Mouse (Mus musculus) adrenal gland, adult 2 months (tissue): ENCODE measurements around the gene Tmem167. TPM values are rescaled to one million over a fixed set of nuclear protein-coding genes. Genes with fewer than 3 reads are reported as not detected.
A peak's percentile ranks its signal among the peaks of the same experiment; 100 is the strongest.
"Not testable (repeated sequence)": the region's sequence is repeated elsewhere in the genome, so short reads cannot be mapped to it uniquely, and the experiment has no call there.

ENCODE experiments used
- DNase-seq: peaks from one replicate; pipeline ENCODE4 v3.0.0; 2021
- long read RNA-seq: library from polyadenylated mRNA; stranded (forward); transcript quantifications from one replicate; pipeline ENCODE4 v2.0.0, GENCODE M21; 2021
- polyA plus RNA-seq: library from polyadenylated mRNA; depleted of rRNA; stranded (reverse); fragments of >200 nt; gene quantifications from 2 replicates; pipeline ENCODE4 v1.2.3, GENCODE M21; 2012; rRNA removed
- total RNA-seq, 2 experiments: library from RNA; stranded (reverse); gene quantifications; 2 replicates each; pipeline ENCODE4 v1.2.3; 2021

The Tmem167 gene
- 10 to 100 TPM; 14.3 to 16.4 TPM for total RNA-seq
- 0.48 and 0.71 TPM in 2 replicates for polyA plus RNA-seq
- long read RNA-seq, full-length matches to known transcripts = 60 of 64 reads
- long read RNA-seq, partial matches to known transcripts = 4 of 64 reads
- long read RNA-seq, other reads (novel, unspliced or antisense) = 0 of 64 reads

- DNase-seq = peak; percentile 99
Measured at GRCm38 (mm10) chr13:90088962-90089824, at the start of gene Tmem167, which contains the start of gene Xrcc4. Tmem167 (plus strand) TSS chr13:90089123. Xrcc4 (minus strand) TSS chr13:90089608.

- DNase-seq = no peak
Measured at GRCm38 (mm10) chr13:90039613-90040012, 49.3 kb upstream of the Tmem167 start.

- DNase-seq = no peak
Measured at GRCm38 (mm10) chr13:90051735-90052134, 37.2 kb upstream of the Tmem167 start.

- no peak for DNase-seq
Measured at GRCm38 (mm10) chr13:90052408-90052807, 36.5 kb upstream of the Tmem167 start.

- DNase-seq = no peak
Measured at GRCm38 (mm10) chr13:90061877-90062276, 27.0 kb upstream of the Tmem167 start.

- no peak for DNase-seq
Measured at GRCm38 (mm10) chr13:90089825-90090183, 881 bp downstream of the Tmem167 start.

- DNase-seq = no peak
Measured at GRCm38 (mm10) chr13:90101514-90101913, 12.6 kb downstream of the Tmem167 start.

GRCm38 (mm10) chr13:90106139-90106538 lies 17.2 kb downstream of the Tmem167 start:
- no peak for DNase-seq

- DNase-seq = not testable (repeated sequence)
Measured at GRCm38 (mm10) chr13:90108746-90109145, 19.8 kb downstream of the Tmem167 start.

GRCm38 (mm10) chr13:90111681-90112080 lies 22.8 kb downstream of the Tmem167 start:
- DNase-seq = no peak

- no peak for DNase-seq
Measured at GRCm38 (mm10) chr13:90136156-90136910, 47.4 kb downstream of the Tmem167 start.

GRCm38 (mm10) chr13:90141681-90142080 lies 52.8 kb downstream of the Tmem167 start:
- DNase-seq = no peak

- no peak for DNase-seq
Measured at GRCm38 (mm10) chr13:90143245-90143644, 54.3 kb downstream of the Tmem167 start.

GRCm38 (mm10) chr13:90151881-90152280 lies 63.0 kb downstream of the Tmem167 start:
- DNase-seq = no peak

- DNase-seq = no peak
Measured at GRCm38 (mm10) chr13:90152536-90153273, 63.8 kb downstream of the Tmem167 start.

GRCm38 (mm10) chr13:90164147-90164546 lies 75.2 kb downstream of the Tmem167 start:
- DNase-seq = no peak

- DNase-seq = no peak
Measured at GRCm38 (mm10) chr13:90167044-90167443, 78.1 kb downstream of the Tmem167 start.

- DNase-seq = no peak
Measured at GRCm38 (mm10) chr13:90170100-90170781, 81.3 kb downstream of the Tmem167 start.

GRCm38 (mm10) chr13:90170782-90171179 lies 81.9 kb downstream of the Tmem167 start:
- DNase-seq = no peak

GRCm38 (mm10) chr13:90171390-90171789 lies 82.5 kb downstream of the Tmem167 start:
- no peak for DNase-seq

GRCm38 (mm10) chr13:90175662-90176061 lies 86.7 kb downstream of the Tmem167 start:
- DNase-seq = no peak
